Mouse (Mus musculus) layer of hippocampus, postnatal 25 days (tissue): ENCODE results near the gene Tac2. TPM values are rescaled to one million over a fixed set of nuclear protein-coding genes. Genes with fewer than 3 reads are reported as not detected.
"Not testable (repeated sequence)": the region's sequence is repeated elsewhere in the genome, so short reads cannot be mapped to it uniquely, and the experiment has no call there.

ENCODE experiments used
- DNase-seq, 2 experiments: peaks; one replicate each; pipeline ENCODE4 v3.0.0; 2022; ENCODE audit warnings: mixed read lengths in 2 of 2, low spot score in 1 of 2; ENCODE audit errors: extremely low spot score in 1 of 2
- total RNA-seq, 2 experiments: library from RNA; stranded (reverse); gene quantifications; 2 replicates each; pipeline ENCODE4 v1.2.3; 2021

The Tac2 gene
- total RNA-seq, 2 experiments from 2014 or later = 4.2 to 5.0 TPM

DNA sequence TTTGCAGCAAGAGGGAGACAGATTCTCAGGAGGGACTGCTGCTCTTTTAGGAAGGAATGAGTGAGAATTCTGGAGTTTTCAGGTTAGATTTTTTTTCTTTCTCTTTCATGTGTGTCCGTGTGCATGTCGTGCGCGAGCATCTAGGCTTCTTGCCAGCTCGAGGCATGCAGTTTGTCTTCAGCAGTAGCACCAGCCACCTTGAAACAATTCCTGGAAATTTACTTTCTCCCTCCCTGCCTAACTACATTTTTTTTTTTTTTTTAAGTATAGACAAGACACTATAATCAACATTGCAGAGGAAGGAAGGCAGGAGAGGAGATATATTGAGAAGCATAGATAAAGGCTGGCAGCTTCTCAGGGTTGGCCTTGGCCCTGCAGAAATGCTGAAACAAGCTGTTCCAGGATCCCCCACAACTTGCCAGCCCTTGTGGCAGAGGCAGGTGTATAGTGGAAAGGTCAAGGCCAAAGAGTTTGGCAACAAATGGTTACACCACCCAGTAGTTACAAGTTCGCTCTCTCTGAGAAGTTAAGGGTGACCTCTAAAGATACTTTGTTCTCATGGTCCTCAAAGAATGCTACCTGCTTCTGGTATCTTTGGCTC is 30.4 kb downstream of the Tac2 start:
- no peak for DNase-seq

DNA sequence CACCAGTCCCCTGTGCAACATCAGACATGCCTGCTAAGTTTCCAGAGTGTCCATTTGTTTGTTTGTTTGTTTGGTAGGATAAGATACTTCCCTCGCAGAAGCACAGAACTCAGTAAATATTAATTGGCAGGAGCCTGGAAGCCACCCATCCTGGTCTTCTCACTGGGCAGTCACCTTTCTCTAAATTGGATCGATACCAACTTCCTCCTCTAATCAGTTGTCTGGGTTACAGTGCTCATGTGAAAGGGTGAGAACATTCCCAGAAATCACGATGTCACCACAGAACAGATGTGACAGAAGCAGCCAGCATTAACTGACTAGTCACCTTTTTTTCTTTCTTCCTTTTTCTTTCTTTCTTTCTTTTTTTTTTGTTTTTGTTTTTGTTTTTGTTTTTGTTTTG is 31.0 kb downstream of the Tac2 start:
- DNase-seq = no peak

GRCm38 (mm10) chr10:127755770-127756468 is 31.6 kb downstream of the Tac2 start:
- no peak for DNase-seq

GRCm38 (mm10) chr10:127759181-127760110 is 35.2 kb downstream of the Tac2 start, which contains the start of the genes Rdh1 and Rdh16f1:
Gene Rdh1, plus strand, starts transcription at chr10:127759721.
Gene Rdh16f1, plus strand, starts transcription at chr10:127759787.
- no peak for DNase-seq

- not testable (repeated sequence) for DNase-seq
These were observed 38.6 kb downstream of the Tac2 start for GRCm38 (mm10) chr10:127762926-127763325.

DNA sequence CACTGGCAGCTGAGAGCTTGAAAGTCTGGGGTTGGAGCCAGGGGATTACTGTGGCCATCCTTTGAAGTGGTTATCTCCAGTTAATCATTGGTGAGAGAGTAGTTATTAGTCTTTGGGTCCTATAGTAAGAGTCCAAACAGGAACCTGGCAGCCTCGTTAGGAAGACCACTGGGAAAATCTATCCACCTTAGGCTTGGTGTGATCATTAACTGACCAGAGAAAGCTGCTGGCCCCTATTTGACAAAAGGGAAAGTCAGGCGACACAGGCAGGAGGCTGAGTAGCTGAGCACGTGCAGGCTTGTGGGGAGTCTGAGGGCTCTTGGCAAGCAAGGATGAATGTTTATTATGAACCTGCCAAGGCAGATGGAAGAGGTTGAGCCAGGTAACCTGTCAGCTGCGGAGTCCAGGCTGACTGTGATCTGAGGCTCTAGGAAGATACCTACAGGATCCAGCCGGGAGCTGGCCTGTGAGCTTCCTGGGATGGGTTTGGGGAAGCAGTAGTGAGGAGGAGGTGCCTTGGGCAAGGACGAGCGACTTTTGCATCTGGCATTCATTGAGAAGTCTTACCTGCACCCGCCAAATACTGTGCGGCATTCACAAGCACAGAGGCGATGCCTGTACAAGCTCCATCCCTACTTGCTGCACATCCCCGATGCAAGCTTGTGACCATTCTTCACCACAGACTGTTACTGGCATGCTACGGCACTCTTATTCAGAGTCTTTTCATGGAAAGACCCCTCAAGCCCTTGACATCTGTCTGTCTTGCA is 39.8 kb downstream of the Tac2 start:
- DNase-seq = no peak

GRCm38 (mm10) chr10:127766564-127766963 is 42.3 kb downstream of the Tac2 start:
- DNase-seq = no peak

GRCm38 (mm10) chr10:127776011-127776410 is 51.7 kb downstream of the Tac2 start, which contains the start of gene Rdh9:
Gene Rdh9, plus strand, starts transcription at chr10:127776386.
- DNase-seq = no peak

Other genes with a start within 250 kb of the Tac2 start
- 1 to 10 TPM; 2.4 to 4.6 TPM for gene Stac3, start 222.8 kb upstream of the Tac2 start, total RNA-seq
- gene Ndufa4l2, start 209.5 kb upstream of the Tac2 start, total RNA-seq = 1 to 10 TPM; 4.1 to 6.7 TPM
- gene Shmt2, start 202.0 kb upstream of the Tac2 start, total RNA-seq = 10 to 100 TPM; 29.5 to 31.8 TPM
- gene Nxph4, start 189.9 kb upstream of the Tac2 start, total RNA-seq = 1 to 10 TPM; 1.9 to 2.1 TPM
- gene Lrp1, start 103.3 kb upstream of the Tac2 start, total RNA-seq = 100 to 1,000 TPM; 259 to 316 TPM
- gene Stat6, start 81.5 kb upstream of the Tac2 start, total RNA-seq = 1 to 10 TPM; 4.1 to 7.2 TPM
- 1 to 10 TPM; 5.8 TPM for gene Nemp1, start 57.6 kb upstream of the Tac2 start, total RNA-seq
- 10 to 100 TPM; 43.0 to 46.0 TPM for gene Nab2, start 55.9 kb upstream of the Tac2 start, total RNA-seq
- gene Myo1a, start 19.3 kb upstream of the Tac2 start, total RNA-seq = 1 to 10 TPM in 1 of 2 experiments, under 1 TPM in 1; 0.66 to 1.0 TPM
- 10 to 100 TPM in 1 of 2 experiments, 1 to 10 TPM in 1; 9.9 to 10.1 TPM for gene Zbtb39, start 15.1 kb downstream of the Tac2 start, total RNA-seq
- 1 to 10 TPM in 1 of 2 experiments, under 1 TPM in 1; 0.74 to 1.4 TPM for gene Gpr182, start 27.3 kb downstream of the Tac2 start, total RNA-seq
- under 1 TPM; 0.12 to 0.14 TPM for gene Rdh1, start 35.2 kb downstream of the Tac2 start, total RNA-seq
- under 1 TPM in 1 of 2 experiments, not detected in 1; 0.42 TPM for gene Rdh16f1, start 35.3 kb downstream of the Tac2 start, total RNA-seq
- under 1 TPM in 1 of 2 experiments, not detected in 1; 0.47 TPM for gene Rdh9, start 51.9 kb downstream of the Tac2 start, total RNA-seq
- gene Rdh16, start 76.7 kb downstream of the Tac2 start, total RNA-seq = under 1 TPM; 0.10 to 0.16 TPM
- gene Rdh19, start 125.5 kb downstream of the Tac2 start, total RNA-seq = not detected
- gene Rdh16f2, start 142.0 kb downstream of the Tac2 start, total RNA-seq = not detected
- not detected for gene Rdh7, start 164.3 kb downstream of the Tac2 start, total RNA-seq
- not detected for gene Sdr9c7, start 174.0 kb downstream of the Tac2 start, total RNA-seq